Mouse (Mus musculus): Measurements from ENCODE around the gene Moxd2. TPM values are rescaled to one million over a fixed set of nuclear protein-coding genes. Genes with fewer than 3 reads are reported as not detected.

Gene Moxd2
- total RNA-seq (2014; fragmentation: Nextera tagmentation) = not detected in 2 replicates
- total RNA-seq (2017) = not detected in 2 replicates

DNA sequence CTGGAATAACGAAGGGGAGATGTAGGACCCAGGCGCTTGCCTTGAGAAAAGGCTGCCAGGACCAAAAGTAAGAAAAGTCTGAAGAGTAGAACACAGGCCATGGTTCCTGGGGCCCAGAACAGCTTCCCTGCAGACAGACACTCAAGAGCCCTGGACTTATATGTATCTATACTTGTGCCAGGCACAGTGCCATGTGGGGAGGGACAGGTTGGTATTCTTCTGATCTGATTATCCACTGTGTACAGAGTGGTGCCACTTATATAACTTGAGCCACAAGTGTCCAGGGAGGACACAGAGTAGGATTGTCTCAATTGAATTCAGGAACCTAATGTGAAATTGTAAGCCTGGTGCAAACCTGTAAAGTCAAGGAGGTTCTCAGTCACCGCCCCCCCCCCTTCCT is at the start of gene Moxd2:
Gene Moxd2 (minus strand): TSS at position 101 of the 400 bp plus-strand sequence.
- ATAC-seq (replicated peaks; ENCODE audit: low FRiP score, low TSS enrichment, poor library complexity, severe bottlenecking) = no peak

GRCm38 (mm10) chr6:40919954-40920353 is 32.7 kb upstream of the Moxd2 start:
- ATAC-seq (replicated peaks; ENCODE audit: low FRiP score, low TSS enrichment, poor library complexity, severe bottlenecking) = no peak

- no peak for ATAC-seq (replicated peaks; ENCODE audit: low FRiP score, low TSS enrichment, poor library complexity, severe bottlenecking)
Observed at GRCm38 (mm10) chr6:40900287-40900686, 13.0 kb upstream of the Moxd2 start, which contains the start of gene Prss58. TSS of gene Prss58 (minus strand) at chr6:40900387.

DNA sequence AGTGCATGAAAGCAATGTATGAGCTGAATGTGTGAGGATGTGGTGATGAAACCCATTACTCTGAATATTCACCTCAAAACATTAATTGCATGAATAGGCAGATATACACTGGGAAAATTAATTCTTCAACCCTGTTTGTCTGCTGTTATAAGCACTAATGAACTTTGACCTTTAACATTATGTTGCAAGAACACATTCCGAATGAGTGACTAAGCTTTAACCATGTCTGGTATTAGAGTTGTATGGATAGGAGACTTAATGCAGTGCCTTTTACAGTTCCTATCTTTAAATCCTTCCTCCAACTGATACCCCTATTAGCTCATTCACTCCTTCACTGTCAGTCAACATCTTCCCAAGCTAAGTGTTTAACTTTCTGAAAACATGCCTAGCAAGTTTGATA is 7.4 kb upstream of the Moxd2 start:
- ATAC-seq (replicated peaks; ENCODE audit: low FRiP score, low TSS enrichment, poor library complexity, severe bottlenecking) = no peak

DNA sequence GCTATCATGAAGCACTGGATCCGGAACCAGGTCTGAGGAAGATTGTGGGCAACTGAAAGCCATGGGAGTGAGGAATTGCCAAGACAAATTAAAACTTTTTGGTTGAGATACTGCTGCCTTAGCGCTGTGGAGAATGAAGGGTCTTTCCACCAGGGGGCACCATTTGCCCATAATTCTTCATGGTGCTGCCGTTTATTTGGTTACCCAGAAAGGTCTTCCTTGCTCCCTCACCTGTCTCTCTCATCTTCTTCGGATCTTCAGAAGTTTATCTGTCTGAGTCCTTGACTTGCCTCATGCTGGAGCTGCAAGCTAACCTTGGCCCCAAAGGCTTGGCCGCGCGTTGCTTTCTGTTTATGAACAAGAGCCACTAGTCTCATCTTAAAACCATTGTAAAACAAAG is 6.3 kb upstream of the Moxd2 start:
- ATAC-seq (replicated peaks; ENCODE audit: low FRiP score, low TSS enrichment, poor library complexity, severe bottlenecking) = peak; percentile 73

DNA sequence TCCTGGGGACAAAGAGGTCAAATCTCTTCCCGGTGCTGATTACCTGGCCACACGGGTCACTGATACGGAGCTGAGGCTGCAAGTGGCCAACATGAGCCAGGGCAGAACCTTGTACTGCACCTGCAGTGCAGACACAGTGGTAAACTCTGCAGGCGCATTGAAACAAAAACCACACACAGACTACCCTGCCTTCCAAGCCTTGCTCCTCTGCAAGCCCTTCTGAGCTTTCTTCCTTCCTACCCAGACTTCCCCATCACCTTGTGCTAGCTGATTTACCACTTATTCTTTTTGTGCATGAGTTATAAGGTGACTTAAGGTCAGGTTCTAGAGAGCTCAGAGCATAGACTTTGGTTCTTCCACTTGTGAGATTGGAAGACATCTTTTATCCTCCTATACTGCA is 4.5 kb upstream of the Moxd2 start:
- peak; percentile 24; the same call in 1 of the 2 replicates for ATAC-seq (replicated peaks; ENCODE audit: low FRiP score, low TSS enrichment, poor library complexity, severe bottlenecking)

GRCm38 (mm10) chr6:40890973-40891372 is 3.7 kb upstream of the Moxd2 start:
- ATAC-seq (replicated peaks; ENCODE audit: low FRiP score, low TSS enrichment, poor library complexity, severe bottlenecking) = peak; percentile 83

DNA sequence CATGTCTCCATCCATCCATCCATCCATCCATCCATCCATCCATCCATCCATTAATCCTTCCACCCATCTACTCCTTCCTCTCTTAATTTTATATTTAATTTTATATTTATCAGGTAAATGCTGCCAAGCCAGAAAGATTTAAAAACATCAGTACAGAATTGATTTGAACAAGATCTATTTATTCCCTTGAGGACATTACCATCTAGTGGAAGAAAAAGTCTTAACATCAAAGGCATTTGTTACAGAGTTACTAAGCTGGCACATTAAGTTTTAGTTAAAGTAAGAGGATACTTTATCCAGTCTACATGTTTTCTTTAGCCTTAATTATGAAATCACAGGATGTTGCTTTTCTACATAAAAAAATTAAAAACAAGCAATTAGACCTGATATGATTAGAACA is 42.0 kb downstream of the Moxd2 start:
- no peak for ATAC-seq (replicated peaks; ENCODE audit: low FRiP score, low TSS enrichment, poor library complexity, severe bottlenecking)

Other genes starting within 250 kb of the Moxd2 start
- not detected in 2 replicates for gene Prss58, start 12.9 kb upstream of the Moxd2 start, total RNA-seq (2014; fragmentation: Nextera tagmentation)
- gene Prss58, start 12.9 kb upstream of the Moxd2 start, total RNA-seq (2017) = not detected in 2 replicates
- gene 1700074P13Rik, start 53.1 kb upstream of the Moxd2 start, total RNA-seq (2014; fragmentation: Nextera tagmentation) = not detected in 2 replicates
- gene 1700074P13Rik, start 53.1 kb upstream of the Moxd2 start, total RNA-seq (2017) = not detected in 2 replicates
- gene Gm4744, start 64.4 kb upstream of the Moxd2 start, total RNA-seq (2014; fragmentation: Nextera tagmentation) = not detected in 2 replicates
- gene Gm4744, start 64.4 kb upstream of the Moxd2 start, total RNA-seq (2017) = not detected in 2 replicates
- not detected in 2 replicates for gene 1810009J06Rik, start 77.3 kb upstream of the Moxd2 start, total RNA-seq (2014; fragmentation: Nextera tagmentation)
- not detected in 2 replicates for gene 1810009J06Rik, start 77.3 kb upstream of the Moxd2 start, total RNA-seq (2017)
- not detected in 2 replicates for gene Gm2663, start 112.0 kb upstream of the Moxd2 start, total RNA-seq (2014; fragmentation: Nextera tagmentation)
- gene Gm2663, start 112.0 kb upstream of the Moxd2 start, total RNA-seq (2017) = not detected in 2 replicates
- not detected in 2 replicates for gene 2210010C04Rik, start 148.0 kb upstream of the Moxd2 start, total RNA-seq (2014; fragmentation: Nextera tagmentation)
- not detected in 2 replicates for gene 2210010C04Rik, start 148.0 kb upstream of the Moxd2 start, total RNA-seq (2017)

Measured in megakaryocyte-erythroid progenitor cell, adult 5-6 weeks (primary cell).